ENCODE assay signal across 9 mouse cellular contexts in genomic region chr15:93379177-93379576, GRCm38 (mm10). TPM values are rescaled to one million over a fixed set of nuclear protein-coding genes. Genes with fewer than 3 reads are reported as not detected.
A peak's percentile ranks its signal among the peaks of the same experiment; 100 is the strongest.
DNase-seq lines count a peak whose midpoint lies in the region; ATAC-seq and TF ChIP-seq lines count a peak whose summit lies in the region.
"Had no signal": no experiment of that assay in that cellular context is flagged by ENCODE, and none has a peak within 500 bp of the region (broad histone marks: within the 10 kb centered on the region; RNA-seq: fewer than 3 reads in every experiment).

No protein-coding gene starts in this region.

- TF ChIP-seq CTCF in brain, embryonic 14.5 days (IDR thresholded peaks at IDR 0.05; ENCODE audit: borderline replicate concordance, extremely low read depth, insufficient read depth, insufficient read length): peak; percentile 27; the same call in 1 of the 2 replicates

- H3K4me3 ChIP-seq in heart, embryonic 10.5 days: no peak overlapping the region
- H3K4me3 ChIP-seq in forebrain, embryonic 14.5 days (ENCODE audit: low read depth, low read length): no peak overlapping the region
- H3K4me3 ChIP-seq: lung, embryonic 15.5 days had no signal

- H3K9ac ChIP-seq in forebrain, embryonic 14.5 days (ENCODE audit: low read length): no peak overlapping the region
- H3K9ac ChIP-seq: lung, embryonic 15.5 days had no signal

- ATAC-seq in megakaryocyte-erythroid progenitor cell, adult 5-6 weeks (replicated peaks; ENCODE audit: low FRiP score, low TSS enrichment, poor library complexity, severe bottlenecking): peak; percentile 62; the same call in 1 of the 2 replicates
- ATAC-seq in forebrain, embryonic 14.5 days: no peak

- peak; percentile 53 for DNase-seq in heart, embryonic 10.5 days (ENCODE audit: low spot score)
- DNase-seq in heart, postnatal 14 days: no peak
- peak; percentile 73 for DNase-seq in CD4-positive, CD25-positive, alpha-beta regulatory T cell, adult 2 months (ENCODE audit: low read depth, low spot score)
- no peak for DNase-seq in brain, embryonic 14.5 days (ENCODE audit: low read depth)
- no peak for DNase-seq in cerebellum, adult 18-20 months
- DNase-seq in forebrain, embryonic 14.5 days (ENCODE audit: low spot score): no peak
- no peak for DNase-seq in cerebellum, postnatal 4 days (ENCODE audit: low spot score in 2 of 2)

- H3K27me3 ChIP-seq in heart, embryonic 10.5 days (ENCODE audit: insufficient read depth, poor library complexity, severe bottlenecking): no peaks in the 10 kb centered on the region
- no peaks in the 10 kb centered on the region for H3K27me3 ChIP-seq in forebrain, embryonic 14.5 days (replicated peaks; ENCODE audit: control insufficient read depth, insufficient read depth, low read length)
- H3K27me3 ChIP-seq: lung, embryonic 15.5 days had no signal

- no peaks in the 10 kb centered on the region for H3K9me3 ChIP-seq in heart, embryonic 10.5 days
- no peaks in the 10 kb centered on the region for H3K9me3 ChIP-seq in forebrain, embryonic 14.5 days (replicated peaks; ENCODE audit: control insufficient read depth, low read length)
- H3K9me3 ChIP-seq: lung, embryonic 15.5 days had no signal

- H3K4me2 ChIP-seq in forebrain, embryonic 14.5 days (ENCODE audit: low read length): no peak overlapping the region
- H3K4me2 ChIP-seq: lung, embryonic 15.5 days had no signal

- H3K4me1 ChIP-seq in heart, embryonic 10.5 days: no peaks in the 10 kb centered on the region
- no peaks in the 10 kb centered on the region for H3K4me1 ChIP-seq in forebrain, embryonic 14.5 days (ENCODE audit: control insufficient read depth, insufficient read depth, low read length)
- H3K4me1 ChIP-seq: lung, embryonic 15.5 days had no signal

- intact Hi-C loops in heart, postnatal 14 days (cut with DNase I): no loop called here

- WGBS in heart, embryonic 10.5 days: 63% methylated on average over 3 of the region's 3 CpGs
- WGBS in forebrain, embryonic 14.5 days: 74% methylated on average over 3 of the region's 3 CpGs

- H3K27ac ChIP-seq in heart, embryonic 10.5 days: no peak overlapping the region
- H3K27ac ChIP-seq in forebrain, embryonic 14.5 days (ENCODE audit: low read depth, low read length): no peak overlapping the region
- H3K27ac ChIP-seq: lung, embryonic 15.5 days had no signal

- H3K36me3 ChIP-seq in heart, embryonic 10.5 days: no peaks in the 10 kb centered on the region; the same call in 1 of the 2 replicates
- H3K36me3 ChIP-seq in forebrain, embryonic 14.5 days (ENCODE audit: control insufficient read depth, insufficient read depth, low read length): no peaks in the 10 kb centered on the region
- H3K36me3 ChIP-seq: lung, embryonic 15.5 days had no signal

- TF ChIP-seq POLR2A in brain, embryonic 14.5 days (IDR thresholded peaks at IDR 0.05; ENCODE audit: borderline replicate concordance, extremely low read depth, insufficient read depth, insufficient read length, poor library complexity, severe bottlenecking): no peak

RNA-seq across cellular contexts. Expression of gene Zcrb1, which starts 19.0 kb away (rescaled TPM):
- polyA plus RNA-seq in heart, embryonic 10.5 days (2016; fragmentation: Nextera tagmentation; extraction: Ambion mirVana): 128 and 145 TPM in 2 replicates
- total RNA-seq in heart, postnatal 14 days (2021): 10 to 100 TPM; 69.5 to 72.8 TPM
- 101 and 118 TPM in 2 replicates for polyA plus RNA-seq in brain, embryonic 14.5 days (2012; rRNA removed)
- total RNA-seq in megakaryocyte-erythroid progenitor cell, adult 5-6 weeks (2014; fragmentation: Nextera tagmentation): 143 and 165 TPM in 2 replicates
- total RNA-seq in megakaryocyte-erythroid progenitor cell, adult 5-6 weeks (2017): 135 and 137 TPM in 2 replicates
- polyA plus RNA-seq in forebrain, embryonic 14.5 days (2014; fragmentation: Nextera tagmentation; extraction: Ambion mirVana): 141 and 144 TPM in 2 replicates

RNA-seq across cellular contexts. Expression of gene Pphln1, which starts 19.0 kb away (rescaled TPM):
- 58.7 and 64.8 TPM in 2 replicates for polyA plus RNA-seq in heart, embryonic 10.5 days (2016; fragmentation: Nextera tagmentation; extraction: Ambion mirVana)
- total RNA-seq in heart, postnatal 14 days (2021): 10 to 100 TPM; 20.3 to 21.6 TPM
- polyA plus RNA-seq in brain, embryonic 14.5 days (2012; rRNA removed): 24.2 and 34.8 TPM in 2 replicates
- total RNA-seq in megakaryocyte-erythroid progenitor cell, adult 5-6 weeks (2014; fragmentation: Nextera tagmentation): 60.3 and 65.1 TPM in 2 replicates
- total RNA-seq in megakaryocyte-erythroid progenitor cell, adult 5-6 weeks (2017): 37.9 and 57.9 TPM in 2 replicates
- 29.3 and 31.2 TPM in 2 replicates for polyA plus RNA-seq in forebrain, embryonic 14.5 days (2014; fragmentation: Nextera tagmentation; extraction: Ambion mirVana)

RNA-seq across cellular contexts. Expression of gene Yaf2, which starts 42.4 kb away (rescaled TPM):
- polyA plus RNA-seq in heart, embryonic 10.5 days (2016; fragmentation: Nextera tagmentation; extraction: Ambion mirVana): 116 and 127 TPM in 2 replicates
- 10 to 100 TPM; 20.0 to 21.4 TPM for total RNA-seq in heart, postnatal 14 days (2021)
- polyA plus RNA-seq in brain, embryonic 14.5 days (2012; rRNA removed): 72.3 and 73.4 TPM in 2 replicates
- 19.6 and 22.9 TPM in 2 replicates for total RNA-seq in megakaryocyte-erythroid progenitor cell, adult 5-6 weeks (2014; fragmentation: Nextera tagmentation)
- 28.2 and 31.4 TPM in 2 replicates for total RNA-seq in megakaryocyte-erythroid progenitor cell, adult 5-6 weeks (2017)
- 77.1 and 106 TPM in 2 replicates for polyA plus RNA-seq in forebrain, embryonic 14.5 days (2014; fragmentation: Nextera tagmentation; extraction: Ambion mirVana)

Comparison
In these comparisons a context has a peak if more than half of its experiments do, and no peak if none do; other contexts are left out.
1. DNase-seq: peak in heart, embryonic 10.5 days (single experiment) and CD4-positive, CD25-positive, alpha-beta regulatory T cell, adult 2 months (single experiment); none in heart, postnatal 14 days (0 of 2), brain, embryonic 14.5 days (single experiment), cerebellum, adult 18-20 months (0 of 2), forebrain, embryonic 14.5 days (single experiment) and cerebellum, postnatal 4 days (0 of 2).